Mouse (Mus musculus) heart, postnatal 0 days (tissue): Measurements from ENCODE around the gene Stat4.

ENCODE experiments used
- CTCF ChIP-seq: IDR thresholded peaks from 2 replicates; pipeline ENCODE4 v1.5.1; 2016; ENCODE audit warnings: antibody characterized with exemption, control low read depth, low read depth
- EP300 ChIP-seq: IDR thresholded peaks from 2 replicates; pipeline ENCODE4 v1.6.1; 2016; ENCODE audit warnings: antibody characterized with exemption, low read depth

- no peak for TF ChIP-seq CTCF
- TF ChIP-seq EP300 = no peak
Measured at GRCm38 (mm10) chr1:52040366-52041061, 53.6 kb downstream of the Stat4 start.
